Mouse (Mus musculus) heart, postnatal 0 days (tissue): ENCODE measurements at regions not wholly inside any gene's neighbourhood (a gene's known extent, or its start where the extent isn't known, plus 50 kb on each side); places are given as distances from the start of the nearest gene placed in this dataset.

ENCODE experiments used
- ATAC-seq: fragments of 200-750 bp; cut with Nextera tagmentation; 2 replicates; pipeline ENCODE4 v1.8.0; 2017; ENCODE audit warnings: low read depth, moderate number of reproducible peaks, moderate library complexity; ENCODE audit not compliant: insufficient read depth
- DNase-seq: peaks from one replicate; pipeline ENCODE4 v3.0.0-alpha.2; 2016; ENCODE audit warnings: low spot score
- H3K27ac ChIP-seq: fragments of 300-500 bp; sonication (generic); 2 replicates; pipeline ENCODE4 v1.5.1; 2014; ENCODE audit warnings: low read depth, mild to moderate bottlenecking
- H3K27me3 ChIP-seq: fragments of 300-500 bp; sonication (generic); 2 replicates; pipeline ENCODE4 v1.6.1; 2014; ENCODE audit warnings: low read length, mixed read lengths; ENCODE audit not compliant: control insufficient read depth, insufficient read depth
- H3K36me3 ChIP-seq: fragments of 300-500 bp; sonication (generic); replicated peaks from 2 replicates; pipeline ENCODE4 v1.6.1; 2014; ENCODE audit warnings: low read length, mixed read lengths; ENCODE audit not compliant: control insufficient read depth, insufficient read depth
- H3K4me1 ChIP-seq: fragments of 300-500 bp; sonication (generic); 2 replicates; pipeline ENCODE4 v1.6.1; 2014; ENCODE audit warnings: antibody characterized with exemption; ENCODE audit not compliant: control insufficient read depth, insufficient read depth
- H3K4me2 ChIP-seq: fragments of 300-500 bp; sonication (generic); 2 replicates; pipeline ENCODE4 v1.6.1; 2014; ENCODE audit warnings: low read depth, mild to moderate bottlenecking, low read length, moderate library complexity
- H3K4me3 ChIP-seq: fragments of 300-500 bp; sonication (generic); 2 replicates; pipeline ENCODE4 v1.5.1; 2014; ENCODE audit warnings: low read depth, low read length
- H3K9ac ChIP-seq: fragments of 300-500 bp; sonication (generic); replicated peaks from 2 replicates; pipeline ENCODE4 v1.6.1; 2014; ENCODE audit warnings: low read depth, low read length, mixed read lengths
- H3K9me3 ChIP-seq: fragments of 300-500 bp; sonication (generic); replicated peaks from 2 replicates; pipeline ENCODE4 v1.6.1; 2016; ENCODE audit warnings: low read length; ENCODE audit not compliant: control insufficient read depth
- CTCF ChIP-seq: IDR thresholded peaks from 2 replicates; pipeline ENCODE4 v1.5.1; 2016; ENCODE audit warnings: antibody characterized with exemption, control low read depth, low read depth
- EP300 ChIP-seq: IDR thresholded peaks from 2 replicates; pipeline ENCODE4 v1.6.1; 2016; ENCODE audit warnings: antibody characterized with exemption, low read depth
- WGBS: fragments of 180-500 bp; shearing (Covaris S2); extraction: QIAGEN DNeasy Blood & Tissue Kit; methylation state at CpG from one replicate; pipeline ENCODE4 v1.1.7; 2014; 5-methylcytosine and 5-hydroxymethylcytosine counted together

- 76% methylated on average over 16 of the region's 16 CpGs for WGBS
- TF ChIP-seq CTCF (no peak), EP300 (no peak)
- H3K36me3 ChIP-seq = no peaks in the 10 kb centered on the region
- ATAC-seq = no peak
- no peak for DNase-seq
- no peak overlapping the region for H3K9ac ChIP-seq
- H3K27me3 ChIP-seq = no peaks in the 10 kb centered on the region
- H3K4me1 ChIP-seq = no peaks in the 10 kb centered on the region
- no peaks in the 10 kb centered on the region for H3K9me3 ChIP-seq
- no peak overlapping the region for H3K4me3 ChIP-seq
- no peak overlapping the region for H3K4me2 ChIP-seq
- H3K27ac ChIP-seq = no peak overlapping the region
Measured at GRCm38 (mm10) chr6:31333228-31333922, 65.2 kb upstream of the Mkln1 start.

GRCm38 (mm10) chr6:31334086-31334485 is 64.4 kb upstream of the Mkln1 start:
- no peak overlapping the region for H3K4me2 ChIP-seq
- no peak overlapping the region for H3K27ac ChIP-seq
- no peaks in the 10 kb centered on the region for H3K36me3 ChIP-seq
- no peaks in the 10 kb centered on the region for H3K9me3 ChIP-seq
- no peak for ATAC-seq
- no peaks in the 10 kb centered on the region for H3K4me1 ChIP-seq
- WGBS = 79% methylated on average over 4 of the region's 4 CpGs
- H3K27me3 ChIP-seq = no peaks in the 10 kb centered on the region
- TF ChIP-seq CTCF (no peak), EP300 (no peak)
- no peak for DNase-seq
- H3K9ac ChIP-seq = no peak overlapping the region
- no peak overlapping the region for H3K4me3 ChIP-seq

GRCm38 (mm10) chr6:31339122-31339947 is 59.2 kb upstream of the Mkln1 start:
- no peak for ATAC-seq

GRCm38 (mm10) chr6:31339948-31340250 is 58.6 kb upstream of the Mkln1 start:
- no peaks in the 10 kb centered on the region for H3K36me3 ChIP-seq
- H3K4me2 ChIP-seq = no peak overlapping the region
- ATAC-seq = no peak
- no peaks in the 10 kb centered on the region; the same call in 1 of the 2 replicates for H3K27me3 ChIP-seq
- no peak overlapping the region for H3K27ac ChIP-seq
- H3K9me3 ChIP-seq = no peaks in the 10 kb centered on the region
- H3K4me3 ChIP-seq = no peak overlapping the region
- H3K9ac ChIP-seq = no peak overlapping the region
- WGBS = 14% methylated on average over 1 of the region's 1 CpGs
- H3K4me1 ChIP-seq = peaks cover 3% of the 10 kb centered on the region; the same call in 1 of the 2 replicates
- DNase-seq = no peak
- TF ChIP-seq EP300 = no peak
- TF ChIP-seq CTCF = no peak

More at GRCm38 (mm10) chr6:31339122-31339947, 59.2 kb upstream of the Mkln1 start:
- Histone ChIP-seq H3K9me3 (no peaks in the 10 kb centered on the region), H3K36me3 (no peaks in the 10 kb centered on the region), H3K4me3 (no peak overlapping the region), H3K4me2 (no peak overlapping the region), H3K27ac (no peak overlapping the region), H3K27me3 (no peaks in the 10 kb centered on the region; the same call in 1 of the 2 replicates), H3K4me1 (peaks cover 3% of the 10 kb centered on the region; the same call in 1 of the 2 replicates), H3K9ac (no peak overlapping the region)
- WGBS = 42% methylated on average over 13 of the region's 13 CpGs
- no peak for DNase-seq
- TF ChIP-seq EP300 (no peak), CTCF (no peak)

DNA sequence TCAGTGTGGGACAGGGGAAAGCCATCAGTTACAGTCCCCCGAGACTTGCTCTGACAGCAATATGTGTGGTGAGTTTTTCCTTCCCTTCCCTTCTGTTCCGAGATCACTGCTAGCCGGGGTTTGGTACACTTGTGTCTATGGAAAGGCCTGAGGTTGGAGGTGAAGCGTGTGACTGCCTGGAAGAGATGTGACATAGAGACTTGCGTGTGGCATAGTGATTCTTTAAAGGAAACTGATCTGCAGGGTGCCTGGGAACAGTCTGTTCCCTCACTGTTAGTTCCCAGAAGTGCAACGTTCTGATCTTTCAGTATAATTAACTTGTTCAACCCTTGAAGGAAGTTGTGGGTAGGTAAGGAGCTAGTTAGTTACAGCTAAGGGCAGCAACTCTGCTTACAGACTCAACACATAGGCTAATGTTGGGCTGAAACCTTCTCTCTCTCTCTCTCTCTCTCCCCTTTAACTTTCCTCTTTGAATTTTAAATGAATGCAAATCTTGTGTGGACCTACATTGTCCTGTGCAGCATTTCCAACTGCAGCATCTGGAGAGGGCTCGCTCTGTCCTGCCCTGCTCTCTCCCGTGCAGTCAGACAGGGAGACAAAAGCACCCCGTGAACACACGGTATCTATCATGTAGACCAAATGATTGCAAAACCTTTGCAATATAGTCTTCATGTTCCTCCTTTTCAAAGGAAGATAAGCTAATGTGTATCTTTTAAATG is 53.0 kb upstream of the Mkln1 start:
- WGBS = 62% methylated on average over 10 of the region's 10 CpGs
- no peak overlapping the region for H3K4me3 ChIP-seq
- H3K4me1 ChIP-seq = no peaks in the 10 kb centered on the region
- no peak for ATAC-seq
- H3K4me2 ChIP-seq = no peak overlapping the region
- no peaks in the 10 kb centered on the region for H3K9me3 ChIP-seq
- H3K36me3 ChIP-seq = no peaks in the 10 kb centered on the region
- no peak for TF ChIP-seq CTCF
- no peak for TF ChIP-seq EP300
- DNase-seq = no peak
- H3K27ac ChIP-seq = no peak overlapping the region
- no peaks in the 10 kb centered on the region; the same call in 1 of the 2 replicates for H3K27me3 ChIP-seq
- no peak overlapping the region for H3K9ac ChIP-seq
